Mouse (Mus musculus) MEL-GATA-1-ER (cell line): Measurements from ENCODE around the gene Ccl17.
A peak's percentile ranks its signal among the peaks of the same experiment; 100 is the strongest.
"Not testable (repeated sequence)": the region's sequence is repeated elsewhere in the genome, so short reads cannot be mapped to it uniquely, and the experiment has no call there.

ENCODE experiments used
- DNase-seq: peaks from one replicate; pipeline ENCODE4 v3.0.0-alpha.2; 2012; ENCODE audit warnings: low read depth; ENCODE audit errors: extremely low read depth

The Ccl17 gene

GRCm38 (mm10) chr8:94825170-94825569 is 14.9 kb downstream of the Ccl17 start:
- DNase-seq: no peak

DNA sequence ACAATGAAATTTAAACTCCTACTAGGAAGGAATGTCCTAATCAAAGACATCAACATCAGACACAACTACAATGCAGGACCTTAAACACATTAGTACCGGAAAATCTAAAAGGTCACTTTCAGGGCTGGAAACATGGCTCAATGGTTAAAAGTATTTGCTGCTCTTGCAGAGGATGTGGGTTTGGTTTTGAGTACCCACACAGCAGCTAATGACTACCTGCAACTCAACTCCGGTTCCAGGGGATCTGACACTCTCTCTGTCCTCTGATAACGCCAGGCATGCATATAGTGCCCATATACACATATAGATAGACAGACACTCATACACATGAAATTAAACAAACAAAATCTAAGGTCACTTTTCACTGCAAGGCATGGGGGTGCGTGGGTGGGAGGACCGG is 16.0 kb downstream of the Ccl17 start:
- no peak for DNase-seq

DNA sequence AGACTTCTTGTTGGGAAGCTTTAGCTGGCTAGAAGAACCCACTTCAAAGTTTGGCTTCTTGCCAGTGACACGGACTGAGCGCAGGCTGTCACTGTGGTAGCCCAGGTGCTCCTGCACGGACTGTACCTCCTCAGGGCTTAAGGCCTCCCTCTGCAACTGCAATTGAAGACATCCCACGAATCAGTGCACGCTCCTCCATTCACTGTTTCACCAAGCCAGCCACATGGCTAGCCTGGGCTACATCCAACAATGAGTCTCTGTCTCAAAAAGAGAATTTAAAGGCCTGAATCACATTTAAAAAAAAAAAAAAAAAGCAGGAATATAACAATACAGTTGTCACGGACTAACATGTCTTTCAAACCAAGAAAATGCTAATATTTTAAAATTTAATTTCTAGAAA is 18.0 kb downstream of the Ccl17 start:
- DNase-seq: no peak

- DNase-seq: not testable (repeated sequence)
These were observed 23.7 kb downstream of the Ccl17 start for GRCm38 (mm10) chr8:94833901-94834405.

GRCm38 (mm10) chr8:94835751-94836150 is 25.5 kb downstream of the Ccl17 start:
- DNase-seq: not testable (repeated sequence)

DNA sequence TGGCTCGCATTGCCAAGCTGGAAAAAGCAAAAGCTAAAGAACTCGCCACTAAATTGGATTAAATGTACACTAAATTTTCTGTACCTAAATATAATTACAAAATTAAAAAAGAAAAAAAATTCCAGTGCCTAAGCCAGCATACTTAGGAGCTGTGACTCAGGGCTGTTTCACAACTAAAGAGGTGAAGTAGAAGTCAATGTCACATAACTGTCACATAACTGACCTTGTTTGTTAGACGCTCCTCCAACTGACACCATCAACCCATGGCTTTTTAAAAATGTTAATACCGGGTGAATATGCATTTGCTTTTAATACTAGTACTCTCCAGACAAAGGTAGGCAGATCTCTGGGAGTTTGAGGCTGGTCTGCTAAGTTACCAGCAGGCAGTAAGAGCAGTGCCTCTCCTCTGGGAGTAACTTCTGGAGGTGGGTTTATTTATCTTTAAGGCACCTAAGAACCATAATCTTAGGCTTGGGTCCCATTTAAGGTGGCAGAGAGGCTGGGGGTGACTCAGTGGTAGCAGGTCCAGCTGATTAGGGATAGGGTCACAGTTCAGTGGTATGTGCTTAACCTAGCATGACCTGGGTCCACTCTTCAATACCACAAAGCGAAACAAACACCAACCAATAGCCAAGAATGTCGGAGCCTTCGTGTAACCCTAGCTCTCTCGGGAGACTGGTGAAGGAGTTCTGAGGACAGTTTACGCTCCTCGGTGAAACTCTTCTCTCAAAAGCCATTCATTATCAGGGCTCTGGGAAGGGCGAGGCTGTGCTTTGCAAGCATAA is 26.4 kb downstream of the Ccl17 start:
- DNase-seq: no peak

DNA sequence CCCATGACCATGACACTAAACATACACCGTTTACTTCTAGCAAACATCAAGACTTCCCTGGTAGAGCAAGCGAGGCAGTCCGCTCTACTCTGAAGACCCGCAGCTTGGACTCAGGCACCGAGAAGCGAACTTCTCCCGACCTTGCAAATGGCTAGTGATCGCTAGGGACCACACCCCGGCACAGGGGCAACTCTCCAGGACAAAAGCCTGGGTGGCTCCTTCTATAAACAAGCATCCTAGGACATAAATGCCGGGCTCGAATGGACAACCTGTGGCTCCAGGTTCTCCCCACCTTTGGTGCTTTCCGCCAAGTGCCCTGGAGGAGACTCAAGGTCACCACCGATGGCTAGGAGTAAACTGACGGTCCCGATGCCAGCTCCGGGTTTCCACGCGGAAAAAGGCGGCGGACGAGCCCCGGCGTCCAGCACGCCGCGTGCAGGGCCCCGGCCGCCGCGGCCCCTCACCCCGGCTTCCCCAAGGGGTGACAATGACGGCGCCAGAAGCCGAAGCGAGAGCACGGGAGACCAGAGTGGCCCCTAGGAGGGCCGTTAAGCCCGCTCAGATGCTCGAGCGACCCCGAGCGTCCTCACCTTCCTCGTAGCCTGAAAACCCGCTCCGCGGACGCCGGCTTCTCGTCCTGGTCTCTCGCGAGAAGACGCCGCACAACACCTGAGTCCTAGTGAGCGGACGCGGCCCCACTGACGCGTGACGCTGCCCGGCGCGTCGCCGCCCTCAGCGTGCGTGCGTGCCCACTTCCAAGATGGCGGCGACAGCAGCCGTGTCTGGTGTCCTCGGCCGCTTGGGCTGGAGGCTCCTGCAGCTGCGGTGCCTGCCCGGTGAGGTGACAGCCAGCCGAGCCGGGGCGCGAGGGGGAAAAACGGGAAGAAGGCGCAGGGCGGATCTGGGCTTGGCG is 27.7 kb downstream of the Ccl17 start, which contains the start of the genes Coq9 and Ciapin1:
TSS of gene Coq9 (plus strand) at position 660 of the 913 bp plus-strand sequence.
TSS of gene Ciapin1 (minus strand) at position 697 of the 913 bp plus-strand sequence.
- peak; percentile 83 for DNase-seq

GRCm38 (mm10) chr8:94838600-94838999 is 28.3 kb downstream of the Ccl17 start:
- DNase-seq: peak; percentile 56

DNA sequence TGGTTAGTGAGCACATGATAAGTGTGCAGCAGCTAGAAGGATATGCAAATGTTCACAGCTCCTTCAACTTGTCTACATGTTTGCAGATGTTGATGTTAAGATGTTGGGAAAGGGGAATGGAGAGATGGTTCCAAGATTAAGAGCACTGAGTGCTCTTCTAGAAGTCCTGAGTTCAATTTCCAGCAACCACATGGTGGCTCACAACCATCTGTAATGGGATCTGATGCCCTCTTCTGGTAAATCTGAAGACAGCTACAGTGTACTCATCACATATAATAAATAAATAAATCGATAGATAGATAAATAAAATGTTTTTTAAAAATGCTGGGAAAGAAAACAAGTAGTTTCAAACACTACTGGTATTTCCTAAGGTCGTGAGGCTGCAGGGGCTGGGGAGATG is 30.9 kb downstream of the Ccl17 start:
- no peak for DNase-seq

- DNase-seq: no peak
These were observed 39.8 kb downstream of the Ccl17 start for GRCm38 (mm10) chr8:94850049-94850448.

DNA sequence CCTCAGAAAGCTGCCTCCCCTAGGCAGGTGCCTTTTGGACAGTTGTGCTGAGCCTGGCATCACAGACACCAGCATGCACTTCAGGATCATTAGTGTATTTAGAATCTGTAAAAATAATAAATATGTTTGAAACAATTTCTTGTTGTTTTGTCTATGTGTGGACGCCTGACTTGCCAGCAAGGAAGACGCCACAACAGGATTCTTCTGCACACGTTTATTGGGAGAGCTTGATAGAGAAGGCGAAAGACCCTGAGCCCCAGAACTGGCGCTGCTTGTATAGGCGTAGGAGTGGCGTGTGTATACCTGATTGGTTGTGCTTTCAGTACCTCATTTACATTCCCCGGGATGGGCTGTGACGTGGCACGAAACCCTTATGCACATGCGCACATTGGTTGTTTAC is 44.5 kb downstream of the Ccl17 start:
- not testable (repeated sequence) for DNase-seq

DNA sequence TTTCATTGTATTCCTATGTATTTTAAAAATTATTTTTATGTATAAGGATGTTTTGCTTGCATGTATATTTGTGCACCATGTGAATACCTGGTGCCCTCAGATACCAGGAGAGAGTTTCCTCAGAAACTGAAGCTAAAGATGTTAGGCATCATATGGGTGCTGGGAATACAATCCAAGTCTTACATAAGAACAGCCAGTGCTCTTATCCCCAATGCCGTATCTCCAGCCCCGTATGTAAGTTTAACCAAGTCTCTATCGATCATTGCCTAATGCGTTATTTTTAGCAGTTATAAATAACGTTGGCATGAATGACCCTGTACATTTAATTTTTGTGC is 46.7 kb downstream of the Ccl17 start:
- no peak for DNase-seq

DNA sequence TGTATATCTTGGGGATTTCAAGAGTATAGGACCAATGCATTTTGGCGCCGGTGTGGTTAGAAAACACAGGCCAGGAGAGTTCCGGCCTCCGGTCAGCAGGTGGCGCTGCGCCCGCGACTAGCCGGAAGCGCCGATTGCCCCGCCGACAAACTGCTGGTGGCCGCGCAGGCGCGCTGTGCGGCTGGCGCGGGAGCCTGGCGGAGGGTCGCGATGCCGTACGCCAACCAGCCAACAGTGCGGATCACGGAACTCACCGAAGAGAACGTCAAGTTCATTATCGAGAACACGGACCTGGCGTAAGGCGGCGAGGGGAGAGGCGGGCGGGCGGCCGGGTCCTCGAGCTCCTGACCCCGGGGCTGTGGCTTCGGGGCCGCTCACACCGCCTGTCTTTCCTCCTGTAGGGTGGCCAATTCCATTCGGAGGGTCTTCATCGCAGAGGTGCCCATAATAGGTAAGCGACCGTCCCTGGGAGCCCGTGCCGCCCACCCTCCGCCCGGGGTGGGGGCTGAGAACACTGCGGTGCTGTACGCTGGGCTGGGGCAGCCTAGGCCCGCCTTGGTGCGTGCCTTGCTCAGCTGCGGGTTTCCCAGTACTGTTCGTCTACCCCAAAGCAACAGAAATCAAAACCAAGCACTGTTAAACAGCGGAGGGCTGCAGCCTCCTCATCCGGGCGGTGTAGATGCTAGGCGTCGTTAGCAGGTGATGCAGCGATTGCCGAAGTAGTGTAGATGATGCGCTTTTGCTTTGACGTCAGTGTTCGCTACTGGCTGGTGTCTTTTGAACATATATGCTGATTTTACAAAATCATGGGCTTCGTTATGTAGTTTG is 47.3 kb downstream of the Ccl17 start, which contains the start of gene Polr2c:
TSS of gene Polr2c (plus strand) at position 105 of the 828 bp plus-strand sequence.
- peak; percentile 65 for DNase-seq

DNA sequence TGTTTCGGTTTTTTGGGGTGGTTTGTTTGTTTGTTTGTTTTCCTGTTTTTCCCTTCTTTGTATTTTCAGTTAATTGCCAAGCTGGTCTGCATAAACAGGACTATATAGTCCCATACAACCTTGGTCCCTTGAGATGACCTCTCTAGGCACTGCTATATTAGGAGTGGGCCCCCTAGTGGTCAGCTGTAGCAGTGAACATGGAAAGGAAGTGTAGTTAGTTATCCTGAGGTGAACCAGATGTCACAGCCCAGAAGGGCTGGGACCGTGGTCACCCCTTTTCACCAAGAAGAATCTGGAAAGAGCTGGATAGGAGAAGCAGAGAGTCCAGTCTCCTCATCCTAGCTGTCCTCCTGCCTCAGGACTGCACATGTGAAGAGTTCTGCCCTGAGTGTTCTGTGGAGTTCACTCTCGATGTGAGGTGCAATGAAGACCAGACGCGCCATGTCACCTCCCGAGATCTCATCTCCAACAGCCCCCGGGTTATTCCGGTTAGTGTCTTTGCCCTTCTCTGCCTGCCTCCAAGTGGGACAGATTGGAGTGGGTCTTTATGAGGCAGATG is 51.2 kb downstream of the Ccl17 start:
- DNase-seq: no peak
